Mouse (Mus musculus) left cerebral cortex, adult 18-20 months (tissue): ENCODE data around the gene Fndc5. TPM values are rescaled to one million over a fixed set of nuclear protein-coding genes. Genes with fewer than 3 reads are reported as not detected.
A peak's percentile ranks its signal among the peaks of the same experiment; 100 is the strongest.

Experiments
- DNase-seq, 2 experiments: peaks; one replicate each; pipeline ENCODE4 v3.0.0; 2021 to 2022; ENCODE audit warnings: low spot score in 2 of 2, mixed read lengths in 1 of 2
- total RNA-seq, 2 experiments: library from RNA; stranded (reverse); gene quantifications; 2 replicates each; pipeline ENCODE4 v1.2.3; 2021

Gene Fndc5
- total RNA-seq, 2 experiments from 2014 or later: 55.0 to 63.3 TPM

- DNase-seq: no peak
Measured at GRCm38 (mm10) chr4:129122107-129122506, 14.7 kb upstream of the Fndc5 start.

GRCm38 (mm10) chr4:129122719-129123118 lies 14.1 kb upstream of the Fndc5 start:
- DNase-seq: no peak

GRCm38 (mm10) chr4:129124652-129125146 lies 12.1 kb upstream of the Fndc5 start:
- DNase-seq: peak; percentile 65 to 79

- DNase-seq: no peak
Measured at GRCm38 (mm10) chr4:129125736-129126451, 10.9 kb upstream of the Fndc5 start.

- DNase-seq: peak in 1 of 2 experiments; percentile 63
Measured at GRCm38 (mm10) chr4:129128582-129129338, 8.0 kb upstream of the Fndc5 start.

GRCm38 (mm10) chr4:129129387-129129786 lies 7.4 kb upstream of the Fndc5 start:
- DNase-seq: no peak

GRCm38 (mm10) chr4:129130149-129130548 lies 6.7 kb upstream of the Fndc5 start:
- DNase-seq: no peak

GRCm38 (mm10) chr4:129130755-129131303 lies 6.0 kb upstream of the Fndc5 start:
- no peak for DNase-seq

- peak; percentile 74 to 78 for DNase-seq
Measured at GRCm38 (mm10) chr4:129134799-129135585, 1.8 kb upstream of the Fndc5 start.

GRCm38 (mm10) chr4:129135637-129136036 lies 1.2 kb upstream of the Fndc5 start:
- DNase-seq: no peak

- DNase-seq: no peak
Measured at GRCm38 (mm10) chr4:129136189-129136578, 615 bp upstream of the Fndc5 start.

GRCm38 (mm10) chr4:129137392-129138321 lies 858 bp downstream of the Fndc5 start:
- DNase-seq: no peak

GRCm38 (mm10) chr4:129139642-129140041 lies 2.8 kb downstream of the Fndc5 start:
- DNase-seq: no peak

GRCm38 (mm10) chr4:129140808-129141207 lies 4.0 kb downstream of the Fndc5 start:
- DNase-seq: no peak

GRCm38 (mm10) chr4:129141560-129142438 lies 5.0 kb downstream of the Fndc5 start:
- no peak for DNase-seq

- no peak for DNase-seq
Measured at GRCm38 (mm10) chr4:129142439-129143045, 5.7 kb downstream of the Fndc5 start.

- DNase-seq: no peak
Measured at GRCm38 (mm10) chr4:129143509-129143908, 6.7 kb downstream of the Fndc5 start.
